Mouse (Mus musculus) hindbrain, embryonic 10.5 days (tissue): Measurements from ENCODE around the gene Gpr39. TPM values are rescaled to one million over a fixed set of nuclear protein-coding genes. Genes with fewer than 3 reads are reported as not detected.
A peak's percentile ranks its signal among the peaks of the same experiment; 100 is the strongest.

Experiments used
- DNase-seq: peaks from one replicate; pipeline ENCODE4 v3.0.0-alpha.2; 2017; ENCODE audit warnings: low spot score
- H3K27ac ChIP-seq: fragments of 300-500 bp; sonication (generic); 2 replicates; pipeline ENCODE4 v1.5.1; 2016; ENCODE audit warnings: mild to moderate bottlenecking, moderate library complexity
- H3K27me3 ChIP-seq: fragments of 300-500 bp; sonication (generic); 2 replicates; pipeline ENCODE4 v1.6.1; 2016; ENCODE audit warnings: mild to moderate bottlenecking; ENCODE audit not compliant: poor library complexity, insufficient read depth, severe bottlenecking
- H3K36me3 ChIP-seq: fragments of 300-500 bp; sonication (generic); 2 replicates; pipeline ENCODE4 v1.6.1; 2016; ENCODE audit warnings: mild to moderate bottlenecking, moderate library complexity
- H3K4me1 ChIP-seq: fragments of 300-500 bp; sonication (generic); replicated peaks from 2 replicates; pipeline ENCODE4 v1.6.1; 2016; ENCODE audit warnings: mild to moderate bottlenecking
- H3K4me3 ChIP-seq: fragments of 300-500 bp; sonication (generic); 2 replicates; pipeline ENCODE4 v1.5.1; 2016; ENCODE audit warnings: mild to moderate bottlenecking, moderate library complexity
- H3K9me3 ChIP-seq: fragments of 300-500 bp; sonication (generic); 2 replicates; pipeline ENCODE4 v1.6.1; 2016; ENCODE audit warnings: mild to moderate bottlenecking, moderate library complexity
- WGBS: fragments of 180-500 bp; shearing (Covaris S2); methylation state at CpG from one replicate; pipeline ENCODE4 v1.1.7; 2016; 5-methylcytosine and 5-hydroxymethylcytosine counted together
- polyA plus RNA-seq: library from polyadenylated mRNA; unstranded; fragments of >200 nt; fragmentation: Nextera tagmentation; extraction: Ambion mirVana; gene quantifications from 2 replicates; pipeline ENCODE4 v1.2.1, GENCODE M21; 2016

Gene Gpr39
- polyA plus RNA-seq, 1 experiment from 2014 or later: 0.20 TPM

DNA sequence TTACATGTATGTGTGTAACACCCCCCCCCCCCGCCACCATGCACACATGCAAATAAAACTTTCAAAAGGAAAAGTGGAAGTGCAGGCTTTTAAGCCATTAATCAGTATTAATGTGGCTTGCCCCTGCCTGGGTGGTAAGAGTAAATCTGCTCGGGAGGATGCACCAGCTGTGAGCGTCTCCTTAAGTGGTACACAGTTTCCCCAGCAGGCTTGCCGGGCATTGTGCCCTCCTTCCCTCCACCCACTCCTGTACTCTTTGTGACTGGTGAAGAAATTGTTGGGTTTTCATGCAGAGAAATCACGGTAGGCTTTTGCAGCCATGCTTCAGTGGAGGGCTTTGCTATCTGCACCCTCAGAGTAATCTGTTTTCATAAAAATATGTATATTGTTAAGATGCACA, 181.8 kb downstream of the Gpr39 start:
- H3K27ac ChIP-seq: no peak overlapping the region
- 75% methylated on average over 5 of the region's 5 CpGs for WGBS
- no peak for DNase-seq
- H3K9me3 ChIP-seq: no peaks in the 10 kb centered on the region
- no peak overlapping the region for H3K4me3 ChIP-seq
- H3K27me3 ChIP-seq: no peaks in the 10 kb centered on the region; the same call in 1 of the 2 replicates
- H3K4me1 ChIP-seq: peaks cover 20% of the 10 kb centered on the region
- no peaks in the 10 kb centered on the region for H3K36me3 ChIP-seq

DNA sequence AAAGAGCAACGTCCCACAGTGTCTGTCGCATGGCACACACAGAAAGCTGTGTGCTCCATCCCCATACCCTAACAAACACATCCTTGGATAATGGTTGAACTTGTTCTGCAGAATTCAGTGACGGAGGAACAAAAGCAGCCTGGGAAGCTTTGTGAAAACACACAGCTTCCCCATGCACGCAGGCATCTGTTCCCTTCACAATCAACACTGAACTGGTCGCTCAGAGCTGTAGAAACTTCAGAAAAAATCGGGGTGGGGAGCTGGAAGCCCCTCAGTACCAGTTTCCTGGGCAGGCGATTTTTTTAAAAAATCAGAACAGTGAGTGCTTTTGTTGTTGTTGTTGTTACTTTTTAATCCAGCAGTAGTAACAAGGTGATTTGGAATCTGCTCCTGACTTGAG, 193.3 kb downstream of the Gpr39 start:
- H3K27me3 ChIP-seq: no peaks in the 10 kb centered on the region
- WGBS: 26% methylated on average over 7 of the region's 7 CpGs
- peaks cover 14% of the 10 kb centered on the region; the same call in 1 of the 2 replicates for H3K4me1 ChIP-seq
- no peak overlapping the region for H3K27ac ChIP-seq
- H3K9me3 ChIP-seq: no peaks in the 10 kb centered on the region
- no peaks in the 10 kb centered on the region for H3K36me3 ChIP-seq
- DNase-seq: no peak
- no peak overlapping the region for H3K4me3 ChIP-seq

DNA sequence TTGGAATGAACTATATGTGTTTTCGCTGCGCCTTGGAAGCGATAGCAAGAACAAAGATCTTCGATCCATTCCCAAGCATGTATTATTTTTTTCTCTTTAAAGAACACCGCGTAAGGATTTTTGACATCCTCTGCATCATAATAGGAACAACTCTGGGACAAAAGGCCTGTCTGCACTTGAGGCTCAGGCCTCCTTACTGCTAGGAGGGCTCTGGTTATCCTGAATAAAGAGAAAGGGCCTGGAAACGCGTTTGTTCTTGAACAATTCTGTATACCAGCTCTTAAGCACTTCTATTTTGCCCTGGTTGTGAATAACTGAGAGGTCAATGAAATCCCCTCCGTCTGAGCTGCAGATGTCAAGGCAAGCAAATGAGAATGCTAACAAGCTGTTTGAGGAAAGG, 216.4 kb downstream of the Gpr39 start:
- DNase-seq: no peak
- WGBS: 56% methylated on average over 9 of the region's 9 CpGs
- Histone ChIP-seq H3K4me1 (peaks cover 11% of the 10 kb centered on the region), H3K4me3 (no peak overlapping the region), H3K9me3 (no peaks in the 10 kb centered on the region), H3K27ac (peak overlapping the region; percentile 16; the same call in 1 of the 2 replicates), H3K36me3 (no peaks in the 10 kb centered on the region), H3K27me3 (no peaks in the 10 kb centered on the region)

DNA sequence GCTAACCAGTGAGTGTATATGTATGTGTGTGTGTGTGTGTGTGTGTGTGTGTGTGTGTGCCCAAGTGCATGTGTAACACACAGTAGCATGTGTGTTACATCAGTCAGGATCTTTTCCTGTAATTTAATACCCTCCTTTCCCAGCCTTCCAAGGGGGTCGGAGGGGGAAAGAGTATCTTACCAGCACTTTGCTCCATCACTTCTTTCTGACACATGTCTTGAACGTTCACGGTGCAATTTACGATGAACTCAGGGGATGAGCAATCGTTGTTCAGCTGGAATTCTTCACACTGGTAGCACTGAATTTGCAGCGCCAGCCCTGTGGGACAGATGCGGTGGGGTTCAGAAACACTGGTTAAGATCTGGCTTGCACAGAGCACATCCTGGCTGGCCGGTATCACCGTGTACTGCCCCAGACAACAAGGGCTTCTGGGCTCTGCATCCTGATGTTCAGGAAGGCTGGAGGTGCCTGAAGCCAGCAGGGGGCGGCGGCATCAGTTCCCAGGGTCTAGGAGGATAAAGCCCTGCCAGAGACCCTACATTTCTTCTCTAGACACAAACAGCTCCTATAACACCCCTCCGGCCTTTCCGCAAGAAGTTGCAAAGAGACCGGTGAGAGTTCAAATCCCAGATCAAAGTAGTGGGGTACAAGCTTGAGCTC, 233.5 kb downstream of the Gpr39 start:
- Histone ChIP-seq H3K27ac (no peak overlapping the region), H3K36me3 (no peaks in the 10 kb centered on the region), H3K9me3 (no peaks in the 10 kb centered on the region), H3K4me3 (peak overlapping the region; percentile 63), H3K4me1 (peaks cover 32% of the 10 kb centered on the region), H3K27me3 (peaks cover 73% of the 10 kb centered on the region)
- DNase-seq: peak; percentile 66
- WGBS: 15% methylated on average over 14 of the region's 14 CpGs

DNA sequence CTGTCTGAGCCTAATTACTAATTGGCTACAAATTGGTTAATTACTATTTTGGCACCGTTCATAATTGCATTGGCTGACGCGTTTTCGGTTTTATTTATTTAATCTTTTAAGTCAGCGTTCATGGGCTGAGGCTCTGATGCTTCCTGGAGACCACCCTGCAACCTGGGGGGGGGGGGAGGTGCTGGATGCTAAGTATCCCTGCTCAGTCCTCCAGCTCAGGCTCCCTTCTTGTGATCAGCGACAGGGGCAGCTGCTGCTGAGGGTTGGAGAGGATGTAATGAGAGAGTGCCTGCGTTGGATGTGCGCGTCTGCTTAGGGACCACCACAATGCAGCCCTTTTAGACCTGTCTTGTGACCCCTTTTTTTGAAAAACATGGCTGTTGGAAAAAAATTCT, 234.1 kb downstream of the Gpr39 start:
- peak overlapping the region; percentile 16; the same call in 1 of the 2 replicates for H3K27ac ChIP-seq
- no peaks in the 10 kb centered on the region for H3K36me3 ChIP-seq
- no peak for DNase-seq
- peaks cover 78% of the 10 kb centered on the region for H3K27me3 ChIP-seq
- peak overlapping the region; percentile 63 for H3K4me3 ChIP-seq
- WGBS: 4% methylated on average over 9 of the region's 9 CpGs
- no peaks in the 10 kb centered on the region for H3K9me3 ChIP-seq
- H3K4me1 ChIP-seq: peaks cover 32% of the 10 kb centered on the region

DNA sequence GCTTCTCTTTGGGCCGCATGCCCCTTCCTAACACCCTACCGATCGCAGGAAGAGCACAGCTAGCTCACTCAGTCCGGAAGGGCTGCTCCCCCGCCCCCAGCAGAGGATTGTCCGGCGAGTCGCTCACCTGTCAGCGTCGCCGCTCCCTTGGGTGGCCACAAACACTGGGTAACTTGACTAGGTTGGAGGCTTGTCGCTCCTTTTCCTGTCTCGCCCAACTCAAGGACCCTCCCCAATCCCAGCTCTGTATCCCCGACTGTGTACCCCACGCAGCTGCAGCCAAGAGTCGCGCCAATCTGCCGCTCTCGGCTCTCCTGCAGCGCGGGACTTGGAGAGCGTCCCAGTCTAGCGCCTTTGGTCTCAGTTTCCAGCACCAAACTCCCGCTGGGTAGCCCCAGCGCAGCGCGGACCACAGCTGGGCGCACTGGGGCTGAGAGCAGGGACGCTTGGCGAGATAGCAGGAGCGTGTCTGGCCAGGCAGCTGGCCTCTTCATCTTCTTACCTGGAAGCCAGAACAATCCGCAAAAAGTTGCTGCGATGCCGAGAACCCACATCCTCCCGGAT, 234.6 kb downstream of the Gpr39 start:
- peak; percentile 56 for DNase-seq
- peaks cover 78% of the 10 kb centered on the region for H3K27me3 ChIP-seq
- peak overlapping the region; percentile 63 for H3K4me3 ChIP-seq
- no peaks in the 10 kb centered on the region for H3K9me3 ChIP-seq
- peaks cover 32% of the 10 kb centered on the region for H3K4me1 ChIP-seq
- under 1% methylated on average over 35 of the region's 35 CpGs for WGBS
- H3K36me3 ChIP-seq: no peaks in the 10 kb centered on the region
- peak overlapping the region; percentile 67 for H3K27ac ChIP-seq

DNA sequence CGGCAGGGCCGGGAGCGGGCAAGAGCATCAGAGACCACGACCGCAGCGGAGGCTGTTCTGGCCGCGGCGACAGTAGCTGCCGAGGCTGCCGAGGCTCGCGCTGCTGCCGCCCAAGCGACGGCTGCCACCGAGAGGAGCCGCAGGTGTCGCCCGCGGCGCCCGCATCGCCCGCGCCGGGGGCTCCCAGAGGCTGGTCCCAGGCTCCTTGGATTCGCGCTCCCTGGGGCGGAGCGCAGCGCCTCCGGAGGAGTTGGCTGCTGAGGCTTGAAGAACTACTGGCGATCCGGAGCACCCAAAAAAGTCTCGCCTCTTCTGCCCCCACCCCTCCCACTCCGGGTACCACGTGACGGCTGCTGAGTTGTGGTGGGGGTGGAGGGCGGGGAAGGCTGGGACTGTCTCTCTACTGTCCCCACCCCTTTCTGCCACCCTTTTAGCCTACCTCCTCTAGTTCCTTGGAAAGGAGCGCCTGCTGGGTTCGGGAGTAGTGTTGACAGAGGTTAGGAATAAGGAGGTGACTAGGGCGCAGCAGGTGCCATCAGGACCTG, 235.2 kb downstream of the Gpr39 start:
- peaks cover 32% of the 10 kb centered on the region for H3K4me1 ChIP-seq
- WGBS: under 1% methylated on average over 43 of the region's 43 CpGs
- H3K9me3 ChIP-seq: no peaks in the 10 kb centered on the region
- H3K36me3 ChIP-seq: no peaks in the 10 kb centered on the region
- H3K27ac ChIP-seq: peak overlapping the region; percentile 67
- peaks cover 78% of the 10 kb centered on the region for H3K27me3 ChIP-seq
- no peak for DNase-seq
- peak overlapping the region; percentile 63 for H3K4me3 ChIP-seq

DNA sequence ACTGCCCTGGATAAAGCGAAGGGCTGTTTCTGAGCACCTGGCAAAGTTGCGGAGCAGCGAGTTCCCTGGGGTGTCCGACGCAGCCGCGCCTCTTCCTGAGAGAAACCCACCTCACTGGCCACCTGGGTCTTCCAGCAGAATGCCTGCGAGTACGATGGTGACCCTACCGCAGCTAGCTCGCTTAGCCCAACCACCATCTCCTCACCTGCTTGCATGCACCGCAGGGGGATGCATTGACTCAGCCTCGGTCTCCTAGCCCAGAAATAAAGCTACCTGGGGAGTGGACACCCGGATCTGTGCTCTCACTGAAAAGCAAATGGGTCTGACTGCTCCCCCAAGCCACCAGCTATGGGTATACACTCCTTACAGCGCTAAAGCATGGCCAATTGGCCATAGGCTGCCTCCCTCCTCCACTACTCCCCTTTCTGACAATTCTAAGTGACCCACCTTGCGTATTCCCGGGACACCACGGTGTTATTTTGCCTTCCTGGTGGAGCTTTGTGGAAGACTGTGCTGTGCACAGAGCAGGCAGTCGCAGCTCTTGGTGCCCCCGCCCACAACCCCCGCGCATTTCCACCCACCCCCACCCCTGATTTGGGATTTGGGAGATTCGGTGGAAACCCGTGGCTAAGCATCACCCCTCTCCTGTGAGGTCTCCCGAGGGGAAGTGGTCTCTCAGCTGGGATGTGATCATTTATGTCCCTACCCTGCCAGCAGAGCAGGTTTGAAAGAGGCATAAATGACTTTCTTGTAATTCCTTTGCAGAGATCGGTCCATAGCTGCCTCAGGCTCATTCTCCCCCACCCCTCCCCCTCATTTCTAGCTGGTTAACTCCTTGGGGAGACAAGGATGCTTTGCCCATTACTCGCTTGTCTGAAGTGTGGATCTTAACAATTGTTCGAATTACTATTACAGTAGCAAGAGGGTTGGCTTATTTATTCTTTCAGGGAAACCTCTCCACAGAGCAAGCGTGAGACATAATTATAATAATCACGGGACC, 236.1 kb downstream of the Gpr39 start, which contains the start of gene Lypd1:
TSS of gene Lypd1 (minus strand) at position 501 of the 1,000 bp plus-strand sequence.
- Histone ChIP-seq H3K27ac (peak within 1 kb of the TSS; percentile 67), H3K27me3 (peaks cover 77% of the 10 kb centered on the region), H3K4me3 (peak within 1 kb of the TSS; percentile 63), H3K4me1 (peaks cover 32% of the 10 kb centered on the region), H3K36me3 (no peaks in the 10 kb centered on the region), H3K9me3 (no peaks in the 10 kb centered on the region)
- WGBS: 5% methylated on average over 30 of the region's 30 CpGs
- peak; percentile 12 for DNase-seq

DNA sequence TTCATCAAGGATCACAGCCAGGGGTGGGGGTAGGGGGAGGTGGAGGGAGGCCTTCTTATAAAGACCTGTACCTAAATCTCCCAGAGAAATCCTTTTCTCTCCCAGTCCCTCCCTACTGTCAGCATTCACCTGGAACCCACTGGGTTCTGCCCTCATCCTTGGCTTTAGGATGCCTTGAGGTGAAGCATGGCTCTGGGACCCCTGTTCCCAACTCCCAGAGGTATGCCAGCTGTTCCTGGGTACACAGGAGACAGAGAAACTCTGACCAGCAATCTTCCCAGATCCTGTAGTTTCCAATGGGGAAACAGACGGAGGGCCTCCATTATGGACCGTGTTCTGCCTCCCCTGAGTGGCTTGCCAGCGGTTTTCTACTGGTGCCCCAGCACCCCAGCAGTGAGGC, 243.9 kb downstream of the Gpr39 start:
- WGBS: 92% methylated on average over 3 of the region's 3 CpGs

DNA sequence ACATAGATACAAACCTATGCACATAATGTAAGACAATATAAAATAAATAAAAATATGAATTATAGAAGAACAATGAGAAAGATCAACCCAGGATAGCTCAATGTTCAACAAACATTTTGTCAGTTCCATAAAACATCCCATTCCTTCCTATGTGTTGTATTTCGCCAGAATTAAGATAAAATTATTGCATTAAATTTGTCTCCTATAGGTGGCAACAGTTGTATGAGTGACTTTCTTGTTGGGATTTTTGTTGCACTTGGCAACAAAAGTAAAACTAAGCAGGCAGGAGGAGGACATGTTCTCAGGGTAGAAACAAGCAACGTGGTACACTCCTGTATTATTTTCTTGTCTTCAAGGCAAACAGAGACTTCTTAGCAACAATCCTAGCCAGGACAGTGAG, 246.3 kb downstream of the Gpr39 start:
- no peak for DNase-seq
- 81% methylated on average over 2 of the region's 2 CpGs for WGBS
- no peak overlapping the region for H3K27ac ChIP-seq
- peaks cover 12% of the 10 kb centered on the region for H3K36me3 ChIP-seq
- H3K9me3 ChIP-seq: peaks cover 9% of the 10 kb centered on the region; the same call in 1 of the 2 replicates
- H3K27me3 ChIP-seq: no peaks in the 10 kb centered on the region
- no peaks in the 10 kb centered on the region for H3K4me1 ChIP-seq
- H3K4me3 ChIP-seq: no peak overlapping the region

More for the DNA sequence above, 243.9 kb downstream of the Gpr39 start:
- no peak overlapping the region for H3K4me3 ChIP-seq
- DNase-seq: no peak
- H3K9me3 ChIP-seq: peaks cover 9% of the 10 kb centered on the region; the same call in 1 of the 2 replicates
- H3K36me3 ChIP-seq: peaks cover 12% of the 10 kb centered on the region
- H3K4me1 ChIP-seq: no peaks in the 10 kb centered on the region
- no peak overlapping the region for H3K27ac ChIP-seq
- peaks cover 2% of the 10 kb centered on the region; the same call in 1 of the 2 replicates for H3K27me3 ChIP-seq
